Mouse (Mus musculus) splenic B cell, adult 2 months (primary cell): ENCODE results near the gene Fcrlb.

Source experiments
- DNase-seq: peaks from one replicate; pipeline ENCODE4 v3.0.0-alpha.2; 2011; ENCODE audit warnings: low read depth, low spot score
- H3K27me3 ChIP-seq: 2 replicates; pipeline ENCODE4 v1.6.1; 2012; ENCODE audit warnings: mild to moderate bottlenecking, low read length, moderate library complexity, mixed read lengths; ENCODE audit not compliant: control insufficient read depth, poor library complexity, insufficient read depth, severe bottlenecking
- H3K36me3 ChIP-seq: 2 replicates; pipeline ENCODE4 v1.6.1; 2012; ENCODE audit warnings: mild to moderate bottlenecking, low read length, moderate library complexity, mixed read lengths; ENCODE audit not compliant: control insufficient read depth, poor library complexity, insufficient read depth, severe bottlenecking

The Fcrlb gene

DNA sequence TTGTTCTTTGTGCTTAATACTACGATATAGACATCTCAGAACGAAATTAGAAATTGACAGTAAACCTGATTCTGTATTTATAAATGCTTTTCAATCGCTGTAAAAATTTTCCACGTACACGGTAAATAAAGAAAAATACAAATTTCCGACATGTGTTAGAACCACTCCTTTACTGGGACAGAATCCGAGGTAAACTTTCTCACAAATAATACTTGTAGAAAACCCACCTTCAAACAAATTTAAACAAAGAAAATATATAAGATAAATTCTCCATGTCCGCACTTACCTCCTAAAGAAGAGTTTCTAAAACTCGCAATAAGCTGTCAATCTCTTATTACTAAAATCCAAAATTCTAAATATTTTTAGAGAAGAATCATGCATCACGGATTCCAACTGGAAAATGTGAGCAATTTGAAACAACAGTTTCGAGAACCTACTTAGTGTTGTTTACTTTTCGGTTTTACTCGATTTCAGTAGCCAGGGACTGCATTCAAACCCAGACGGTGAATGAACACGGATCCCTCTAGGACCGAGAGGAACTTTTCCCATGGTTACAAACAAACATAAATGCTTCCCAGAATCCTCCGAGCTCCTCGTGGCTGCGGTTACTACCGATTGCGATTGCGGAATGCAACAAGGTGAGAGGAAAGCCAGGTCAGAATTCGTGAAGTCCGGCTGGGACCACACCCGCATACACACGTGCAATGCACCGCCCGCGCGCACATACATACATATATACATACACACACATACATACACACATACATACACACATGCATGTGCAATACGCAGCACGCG is 44.4 kb downstream of the Fcrlb start:
- peak; percentile 66 for DNase-seq
- H3K27me3 ChIP-seq: no peaks in the 10 kb centered on the region; the same call in 1 of the 2 replicates
- H3K36me3 ChIP-seq: no peaks in the 10 kb centered on the region

DNA sequence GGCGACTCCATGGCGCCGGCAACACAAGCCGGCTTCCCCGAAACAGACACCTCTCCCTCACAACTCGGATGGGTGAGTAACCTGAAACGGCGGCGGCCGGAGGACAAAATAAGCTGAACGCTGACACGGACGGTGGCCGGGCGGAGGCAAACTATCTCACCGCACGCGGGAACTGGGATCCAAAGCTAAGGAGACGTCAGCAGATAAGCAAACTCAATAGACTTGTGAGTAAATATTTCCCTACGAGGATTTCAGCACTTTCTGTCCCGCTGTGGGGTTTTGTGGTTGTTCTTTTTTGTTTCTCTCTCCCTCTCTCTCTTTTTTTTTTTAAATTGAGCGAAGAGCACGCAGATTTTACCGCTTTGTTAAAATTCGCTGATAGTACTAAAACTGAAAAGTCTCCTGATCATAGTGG is 45.0 kb downstream of the Fcrlb start, which contains the start of gene Atf6:
Gene Atf6 (minus strand): TSS at position 81 of the 415 bp plus-strand sequence.
- peak; percentile 91 for DNase-seq
- H3K27me3 ChIP-seq: no peaks in the 10 kb centered on the region; the same call in 1 of the 2 replicates
- no peaks in the 10 kb centered on the region for H3K36me3 ChIP-seq

DNA sequence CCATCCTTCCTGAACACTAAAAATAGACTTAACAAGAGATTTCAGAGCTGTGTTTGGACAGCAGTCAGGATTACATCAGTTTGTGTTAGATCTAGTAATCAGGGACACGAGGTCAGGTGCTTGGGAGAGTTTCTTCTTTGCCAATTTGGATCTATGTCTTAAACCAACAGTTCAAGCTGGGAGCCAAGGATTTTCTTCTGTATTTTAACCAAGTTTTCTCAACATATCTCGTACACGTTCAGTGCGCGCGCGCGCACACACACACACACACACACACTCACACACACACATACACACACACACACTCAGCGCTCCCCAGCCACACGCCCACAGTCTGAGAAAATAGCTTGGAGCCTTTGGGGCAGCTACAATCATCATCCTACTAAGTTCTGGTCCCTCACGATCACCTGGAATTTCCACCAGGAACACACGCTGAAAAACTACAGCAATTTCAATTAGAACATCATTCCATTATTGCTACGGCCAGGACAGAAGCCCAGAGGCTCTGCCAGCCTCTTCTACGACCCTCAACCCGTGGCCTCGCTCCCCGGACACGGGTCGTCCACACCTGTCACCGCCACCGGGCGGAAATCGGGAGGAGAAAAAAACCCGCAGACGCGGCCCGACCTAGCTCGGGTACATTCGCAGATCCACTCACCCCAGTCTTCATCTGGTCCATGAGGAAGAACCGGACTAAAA is 45.6 kb downstream of the Fcrlb start:
- peak; percentile 42 for DNase-seq
- Histone ChIP-seq H3K27me3 (no peaks in the 10 kb centered on the region; the same call in 1 of the 2 replicates), H3K36me3 (no peaks in the 10 kb centered on the region)

DNA sequence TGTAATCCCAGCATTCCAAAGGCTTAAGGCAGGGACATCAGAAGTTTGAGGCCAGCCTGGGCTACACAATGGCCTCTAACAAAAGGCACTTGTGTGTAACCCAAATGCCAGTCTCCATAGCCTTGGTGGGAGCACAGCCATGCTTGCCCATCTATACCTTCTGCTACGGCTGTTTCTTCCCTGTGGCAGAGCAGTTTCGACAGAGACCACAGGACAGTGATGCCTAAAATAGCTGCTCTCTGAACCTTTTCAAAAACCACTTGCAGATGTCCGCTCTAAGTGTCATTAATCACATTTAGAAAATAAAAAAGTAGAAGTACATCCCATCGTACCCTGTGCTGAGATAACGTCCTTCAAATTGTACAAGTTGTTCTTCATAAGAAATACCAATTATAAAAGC is 47.3 kb downstream of the Fcrlb start:
- Histone ChIP-seq H3K36me3 (no peaks in the 10 kb centered on the region), H3K27me3 (no peaks in the 10 kb centered on the region; the same call in 1 of the 2 replicates)
- DNase-seq: peak; percentile 41

DNA sequence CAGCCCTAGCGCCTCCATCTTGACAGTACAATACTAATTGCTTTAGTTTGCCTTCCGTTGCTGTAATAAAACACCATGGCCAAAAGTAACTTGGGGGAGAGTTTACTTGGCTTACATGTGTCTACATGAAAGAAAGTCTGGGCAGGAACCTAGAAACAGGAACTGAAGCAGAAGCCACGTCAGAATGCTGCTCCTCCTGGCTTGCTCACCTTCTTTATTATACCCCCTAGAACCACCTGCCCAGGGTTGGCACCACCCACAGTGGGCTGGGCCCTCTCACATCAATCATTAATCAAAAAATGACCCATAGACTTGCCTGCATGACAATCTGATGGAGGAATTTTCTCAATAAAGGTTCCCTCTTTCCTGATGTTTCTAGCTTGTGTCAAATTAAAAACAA is 48.0 kb downstream of the Fcrlb start:
- no peaks in the 10 kb centered on the region; the same call in 1 of the 2 replicates for H3K27me3 ChIP-seq
- no peaks in the 10 kb centered on the region for H3K36me3 ChIP-seq
- peak; percentile 67 for DNase-seq

DNA sequence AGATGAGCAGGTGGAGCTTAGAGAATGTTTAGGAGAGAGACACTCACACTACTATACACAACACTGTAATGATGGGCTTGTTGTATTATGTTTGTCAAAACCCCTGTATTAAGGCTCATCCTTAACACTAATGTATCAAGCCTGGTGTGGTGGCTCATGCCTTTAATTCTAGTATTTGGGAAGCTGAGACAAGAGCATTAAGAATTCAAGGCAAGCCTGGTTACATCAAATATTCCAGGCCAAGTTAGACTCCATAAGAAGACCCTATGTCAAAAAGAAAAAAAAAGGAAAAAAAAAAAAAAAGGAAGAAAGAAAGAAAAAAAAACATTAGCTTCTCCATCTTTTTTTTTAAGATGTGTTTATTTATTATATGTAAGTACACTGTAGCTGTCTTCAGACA is 48.5 kb downstream of the Fcrlb start:
- DNase-seq: no peak
- Histone ChIP-seq H3K36me3 (no peaks in the 10 kb centered on the region), H3K27me3 (no peaks in the 10 kb centered on the region; the same call in 1 of the 2 replicates)

DNA sequence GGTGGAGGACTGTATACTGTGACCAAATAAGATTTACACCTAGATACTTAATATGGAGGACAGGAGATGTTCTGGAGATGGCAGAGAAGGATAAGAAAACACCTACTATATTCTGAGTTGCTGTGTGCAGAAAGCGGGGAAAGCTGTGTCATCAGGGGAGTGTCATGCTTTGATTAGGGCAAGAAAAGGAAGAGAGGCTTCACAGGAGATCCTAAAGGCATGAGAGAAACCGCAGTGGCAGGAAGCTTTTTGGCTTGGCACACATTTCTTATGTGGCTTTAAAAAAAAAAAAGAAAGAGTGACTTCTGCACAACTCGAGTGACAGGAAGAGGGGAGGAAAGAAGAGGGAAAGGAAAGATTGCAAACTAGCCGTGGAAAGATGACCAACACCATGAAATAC is 49.7 kb downstream of the Fcrlb start:
- no peaks in the 10 kb centered on the region; the same call in 1 of the 2 replicates for H3K27me3 ChIP-seq
- no peak for DNase-seq
- H3K36me3 ChIP-seq: no peaks in the 10 kb centered on the region

DNA sequence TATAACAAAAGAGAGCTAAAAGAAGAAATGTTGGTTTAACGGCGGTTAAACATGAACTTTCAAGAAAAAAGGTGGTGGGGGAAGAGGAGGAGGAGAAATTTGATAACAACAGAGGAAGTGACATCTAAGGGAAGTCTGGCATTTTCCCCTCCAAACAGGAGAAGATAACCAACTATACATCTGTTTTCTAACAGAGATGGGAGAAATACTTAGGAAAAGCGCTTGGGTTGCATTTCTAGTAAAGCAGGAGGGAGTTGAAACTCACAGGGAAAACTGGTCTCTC is 50.4 kb downstream of the Fcrlb start:
- Histone ChIP-seq H3K36me3 (no peaks in the 10 kb centered on the region), H3K27me3 (no peaks in the 10 kb centered on the region; the same call in 1 of the 2 replicates)
- DNase-seq: no peak

DNA sequence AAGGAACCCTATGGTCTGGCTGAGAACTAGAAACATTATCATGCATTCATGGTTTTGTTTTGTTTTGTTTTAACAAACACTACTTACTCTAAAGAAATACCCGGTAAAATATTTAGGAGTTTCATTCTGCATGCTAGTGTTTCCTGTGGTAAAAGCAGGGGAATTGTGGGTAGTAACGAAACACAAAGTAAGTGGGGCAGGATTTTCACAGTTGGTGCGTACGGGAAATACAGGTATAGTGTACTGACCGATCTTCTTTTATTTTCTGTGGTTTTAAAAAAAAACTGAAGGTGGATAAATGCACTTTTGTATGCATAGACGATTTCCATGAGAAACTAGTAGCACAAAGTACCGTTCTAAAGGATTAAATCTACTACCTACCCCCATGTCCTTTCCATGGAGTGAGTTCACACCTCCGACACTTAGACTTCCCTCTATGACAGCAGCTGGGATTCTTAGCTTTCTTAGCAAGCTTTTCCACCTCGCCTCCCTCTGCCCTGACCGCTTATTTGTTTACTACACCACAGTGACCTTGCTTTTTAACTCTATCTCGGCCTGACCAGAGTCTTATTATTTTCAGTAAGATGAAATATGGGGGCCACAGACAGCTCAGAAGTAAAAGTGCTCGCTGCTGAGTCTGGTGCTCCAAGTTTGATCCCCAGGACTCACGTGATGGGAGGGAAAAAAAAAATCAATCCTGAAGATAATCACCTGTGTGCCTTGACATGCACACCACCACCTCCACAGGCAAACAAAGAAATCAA is 50.9 kb downstream of the Fcrlb start:
- Histone ChIP-seq H3K36me3 (no peaks in the 10 kb centered on the region), H3K27me3 (no peaks in the 10 kb centered on the region; the same call in 1 of the 2 replicates)
- peak; percentile 39 for DNase-seq

DNA sequence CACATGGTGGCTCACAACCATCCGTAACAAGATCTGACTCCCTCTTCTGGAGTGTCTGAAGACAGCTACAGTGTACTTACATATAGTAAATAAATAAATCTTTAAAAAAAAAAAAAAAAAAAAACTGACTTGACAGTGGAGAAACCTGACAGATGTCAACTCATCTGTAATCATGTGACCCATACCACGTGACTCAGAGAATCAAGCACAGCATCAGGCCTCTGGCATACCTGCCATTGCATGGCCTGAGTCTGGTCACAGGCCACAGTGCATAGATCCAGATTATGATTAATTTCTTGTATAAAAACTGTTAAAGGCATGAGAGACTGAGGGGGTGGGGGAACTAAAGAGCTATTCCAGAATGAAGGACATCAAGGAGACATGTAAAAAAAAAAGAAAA is 53.9 kb downstream of the Fcrlb start:
- no peaks in the 10 kb centered on the region for H3K36me3 ChIP-seq
- no peak for DNase-seq

DNA sequence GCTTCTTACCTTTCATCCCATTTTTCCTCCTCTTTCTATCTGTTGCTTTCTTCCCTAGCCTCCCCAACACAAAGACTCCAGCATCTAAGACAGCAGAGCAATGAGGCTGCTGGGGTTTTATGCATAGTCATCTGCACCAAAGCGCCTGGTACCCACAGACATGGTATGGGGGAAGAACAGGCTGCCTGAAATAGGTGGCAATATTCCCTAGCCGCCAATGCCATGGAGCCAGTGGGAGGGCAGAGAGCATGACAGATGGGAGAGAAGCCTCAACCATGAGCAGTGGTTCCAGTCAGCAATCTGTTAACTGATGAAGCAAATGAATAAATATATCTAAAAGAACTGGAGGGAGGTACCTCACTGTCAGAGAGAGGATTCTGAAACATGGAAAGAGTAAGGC is 55.4 kb downstream of the Fcrlb start:
- DNase-seq: no peak
- Histone ChIP-seq H3K36me3 (0 out of 2 replicates have a peak, but pooled peaks cover under 1% of the 10 kb centered on the region), H3K27me3 (no peaks in the 10 kb centered on the region)

More for the DNA sequence above, 53.9 kb downstream of the Fcrlb start:
- H3K27me3 ChIP-seq: no peaks in the 10 kb centered on the region; the same call in 1 of the 2 replicates
